Comparison of ENCODE assay signal across 9 mouse cellular contexts in the genomic region with DNA sequence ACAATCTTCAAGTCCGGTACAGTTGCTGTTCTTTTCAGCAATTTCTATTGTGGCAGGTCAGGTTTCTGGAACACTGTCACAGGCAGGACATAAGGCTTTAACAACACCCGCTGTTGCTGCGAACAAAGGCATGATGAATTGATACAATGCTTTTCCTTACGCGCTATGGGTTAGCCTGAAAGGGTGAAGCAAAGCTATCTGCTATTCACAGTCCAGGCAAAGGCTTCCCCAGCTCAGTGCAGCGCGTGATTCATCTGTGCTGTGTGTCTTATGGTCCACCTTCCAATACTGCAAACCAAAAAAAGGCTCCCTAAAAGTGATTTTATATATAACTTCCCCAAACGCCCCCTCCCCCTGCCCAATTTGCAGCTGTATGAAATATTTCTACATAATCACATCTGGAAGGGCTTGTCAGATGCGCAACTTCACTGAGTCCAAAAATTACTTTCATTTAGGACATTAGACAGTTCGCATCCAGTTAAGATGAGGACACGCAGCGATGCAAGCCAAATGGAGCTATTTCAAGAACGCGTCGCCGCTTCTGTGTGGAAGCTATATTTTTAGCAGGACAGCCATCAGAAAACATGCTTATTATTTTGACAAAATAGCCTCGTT.
DNase-seq lines count a peak whose midpoint lies in the region; ATAC-seq lines count a peak whose summit lies in the region.
"Had no signal": no experiment of that assay in that cellular context is flagged by ENCODE, and none has a peak within 500 bp of the region (broad histone marks: within the 10 kb centered on the region; RNA-seq: fewer than 3 reads in every experiment).

No protein-coding gene starts in this region.

- H3K9ac ChIP-seq in kidney, embryonic 14.5 days (ENCODE audit: low read depth, low read length): no peak overlapping the region
- no peak overlapping the region for H3K9ac ChIP-seq in intestine, embryonic 15.5 days
- H3K9ac ChIP-seq: liver, embryonic 14.5 days had no signal

- DNase-seq in embryo, embryonic 10 days (ENCODE audit: low spot score): peak; percentile 56
- no peak for DNase-seq in embryo, embryonic 9.5 days (ENCODE audit: extremely low spot score)
- DNase-seq in kidney, postnatal 14 days: peak; percentile 16
- peak; percentile 33 to 38 for DNase-seq in right cerebral cortex, adult 2 months (ENCODE audit: low spot score in 2 of 2)
- no peak for DNase-seq in spleen, adult 12 weeks (ENCODE audit: low spot score)
- no peak for DNase-seq in spleen, adult 18-20 months

- H3K27me3 ChIP-seq in kidney, embryonic 14.5 days (ENCODE audit: control insufficient read depth, insufficient read depth, low read length): no peaks in the 10 kb centered on the region
- H3K27me3 ChIP-seq in intestine, embryonic 15.5 days (replicated peaks): no peaks in the 10 kb centered on the region

- no peak overlapping the region for H3K4me3 ChIP-seq in kidney, embryonic 14.5 days (ENCODE audit: low read length)
- no peak overlapping the region for H3K4me3 ChIP-seq in intestine, embryonic 15.5 days (replicated peaks)

- WGBS in kidney, embryonic 14.5 days: 68% methylated on average over 17 of the region's 17 CpGs
- WGBS in intestine, embryonic 15.5 days: 61% methylated on average over 17 of the region's 17 CpGs

- no peaks in the 10 kb centered on the region for H3K9me3 ChIP-seq in kidney, embryonic 14.5 days (ENCODE audit: control insufficient read depth, low read length)
- no peaks in the 10 kb centered on the region for H3K9me3 ChIP-seq in intestine, embryonic 15.5 days

- no peak overlapping the region for H3K4me2 ChIP-seq in kidney, embryonic 14.5 days (replicated peaks; ENCODE audit: low read depth, low read length)
- H3K4me2 ChIP-seq in intestine, embryonic 15.5 days (replicated peaks): peak overlapping the region; percentile 19; the same call in 1 of the 2 replicates

- no peak overlapping the region for H3K27ac ChIP-seq in kidney, embryonic 14.5 days (ENCODE audit: low read depth, low read length)
- no peak overlapping the region for H3K27ac ChIP-seq in intestine, embryonic 15.5 days
- H3K27ac ChIP-seq: liver, embryonic 14.5 days had no signal

- ATAC-seq in kidney, embryonic 14.5 days (ENCODE audit: low FRiP score, low TSS enrichment): no peak
- no peak for ATAC-seq in intestine, embryonic 15.5 days

- H3K4me1 ChIP-seq in kidney, embryonic 14.5 days (ENCODE audit: control insufficient read depth, insufficient read depth, low read length): peaks cover 5% of the 10 kb centered on the region; the same call in 1 of the 2 replicates
- no peaks in the 10 kb centered on the region for H3K4me1 ChIP-seq in intestine, embryonic 15.5 days (replicated peaks)

- no peaks in the 10 kb centered on the region for H3K36me3 ChIP-seq in kidney, embryonic 14.5 days (ENCODE audit: control insufficient read depth, insufficient read depth, low read length)
- no peaks in the 10 kb centered on the region for H3K36me3 ChIP-seq in intestine, embryonic 15.5 days

Comparison
In these comparisons a context has a peak if more than half of its experiments do, and no peak if none do; other contexts are left out.
1. DNase-seq: peak in embryo, embryonic 10 days (single experiment), kidney, postnatal 14 days (single experiment) and right cerebral cortex, adult 2 months (2 of 2); none in embryo, embryonic 9.5 days (single experiment), spleen, adult 12 weeks (single experiment) and spleen, adult 18-20 months (0 of 2).